ENCODE assay signal across 11 mouse cellular contexts in the genomic region with DNA sequence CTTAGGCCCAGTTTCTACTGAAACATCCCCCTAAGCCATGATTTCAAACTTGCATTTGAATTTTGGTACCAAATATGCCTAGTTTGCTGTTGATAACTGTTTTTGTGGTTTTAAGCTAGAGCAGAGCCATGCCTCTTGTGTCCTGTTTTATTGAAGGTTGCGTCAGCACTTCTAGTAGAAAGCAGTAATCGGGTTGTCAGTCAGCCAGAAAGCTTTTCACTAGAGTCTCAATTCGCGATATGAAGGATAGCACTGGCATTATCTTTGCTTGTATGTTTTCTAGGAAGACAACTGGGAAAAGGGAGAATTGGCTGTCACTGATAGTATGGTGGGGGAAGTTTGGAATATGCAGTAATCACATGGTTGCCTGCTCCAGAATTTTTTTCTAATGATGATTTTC. TPM values are rescaled to one million over a fixed set of nuclear protein-coding genes. Genes with fewer than 3 reads are reported as not detected.
A peak's percentile ranks its signal among the peaks of the same experiment; 100 is the strongest.
DNase-seq lines count a peak whose midpoint lies in the region; ATAC-seq and TF ChIP-seq lines count a peak whose summit lies in the region.
"Had no signal": no experiment of that assay in that cellular context is flagged by ENCODE, and none has a peak within 500 bp of the region (broad histone marks: within the 10 kb centered on the region; RNA-seq: fewer than 3 reads in every experiment).

No protein-coding gene starts in this region.

- H3K4me2 ChIP-seq in heart, embryonic 14.5 days (ENCODE audit: low read length) = peak overlapping the region; percentile 64
- peak overlapping the region; percentile 60 for H3K4me2 ChIP-seq in forebrain, embryonic 13.5 days
- H3K4me2 ChIP-seq in limb, embryonic 13.5 days (replicated peaks) = peak overlapping the region; percentile 58

- no peak for ATAC-seq in heart, embryonic 14.5 days (ENCODE audit: insufficient number of reproducible peaks, insufficient read depth, low FRiP score, low read depth)
- ATAC-seq in forebrain, embryonic 13.5 days = no peak
- ATAC-seq in limb, embryonic 13.5 days (ENCODE audit: low FRiP score, low read depth) = no peak
- no peak for ATAC-seq in activated CD4-positive, CD25-positive, alpha-beta regulatory T cell, adult 4 months
- ATAC-seq: CD4-positive, CD25-positive, alpha-beta regulatory T cell, adult 4 months had no signal

- no peak overlapping the region for H3K27ac ChIP-seq in heart, embryonic 14.5 days (replicated peaks in 1 of 2; ENCODE audit: control insufficient read depth in 1 of 2, insufficient read depth in 1 of 2, low read depth in 2 of 2, low read length in 2 of 2)
- no peak overlapping the region for H3K27ac ChIP-seq in forebrain, embryonic 13.5 days
- no peak overlapping the region for H3K27ac ChIP-seq in limb, embryonic 13.5 days
- H3K27ac ChIP-seq in cerebellum, adult 2 months (ENCODE audit: insufficient read depth, low read length) = no peak overlapping the region

- H3K36me3 ChIP-seq in heart, embryonic 14.5 days (ENCODE audit: control insufficient read depth, insufficient read depth, low read length) = no peaks in the 10 kb centered on the region
- no peaks in the 10 kb centered on the region for H3K36me3 ChIP-seq in forebrain, embryonic 13.5 days (ENCODE audit: poor library complexity, severe bottlenecking)
- H3K36me3 ChIP-seq in limb, embryonic 13.5 days = no peaks in the 10 kb centered on the region

- no peaks in the 10 kb centered on the region; a peak in 1 of 4 replicates for H3K4me1 ChIP-seq in heart, embryonic 14.5 days (ENCODE audit: control insufficient read depth in 2 of 2, insufficient read depth in 2 of 2, low read length in 2 of 2)
- 0 out of 2 replicates have a peak, but pooled peaks cover 4% of the 10 kb centered on the region for H3K4me1 ChIP-seq in forebrain, embryonic 13.5 days
- no peaks in the 10 kb centered on the region for H3K4me1 ChIP-seq in limb, embryonic 13.5 days
- H3K4me1 ChIP-seq in cerebellum, adult 2 months (ENCODE audit: control insufficient read depth, insufficient read depth, low read length) = no peaks in the 10 kb centered on the region

- WGBS in heart, embryonic 14.5 days = 20% methylated on average over 4 of the region's 4 CpGs
- 24% methylated on average over 4 of the region's 4 CpGs for WGBS in forebrain, embryonic 13.5 days
- WGBS in limb, embryonic 13.5 days = 38% methylated on average over 4 of the region's 4 CpGs
- 55% methylated on average over 4 of the region's 4 CpGs for WGBS in cerebellum, adult 2 months

- no peaks in the 10 kb centered on the region for H3K27me3 ChIP-seq in heart, embryonic 14.5 days (ENCODE audit: control insufficient read depth, insufficient read depth, low read length)
- no peaks in the 10 kb centered on the region for H3K27me3 ChIP-seq in forebrain, embryonic 13.5 days
- H3K27me3 ChIP-seq in limb, embryonic 13.5 days = no peaks in the 10 kb centered on the region
- H3K27me3 ChIP-seq in cerebellum, adult 2 months (ENCODE audit: control insufficient read depth, insufficient read depth, low read length) = no peaks in the 10 kb centered on the region

- H3K9ac ChIP-seq in heart, embryonic 14.5 days (ENCODE audit: low read length) = 0 out of 2 replicates have a peak overlapping the region, but pooled peaks have one; percentile 41
- no peak overlapping the region for H3K9ac ChIP-seq in forebrain, embryonic 13.5 days
- no peak overlapping the region for H3K9ac ChIP-seq in limb, embryonic 13.5 days

- no peak for TF ChIP-seq CTCF in cerebellum, adult 2 months (IDR thresholded peaks at IDR 0.05; ENCODE audit: borderline replicate concordance, insufficient read depth, low read depth, low read length)

- TF ChIP-seq POLR2A in cerebellum, adult 2 months (IDR thresholded peaks at IDR 0.05; ENCODE audit: borderline replicate concordance, insufficient read depth, low read length) = no peak

- no peaks in the 10 kb centered on the region for H3K9me3 ChIP-seq in heart, embryonic 14.5 days (ENCODE audit: control insufficient read depth, low read length)
- no peaks in the 10 kb centered on the region for H3K9me3 ChIP-seq in forebrain, embryonic 13.5 days (replicated peaks)
- no peaks in the 10 kb centered on the region for H3K9me3 ChIP-seq in limb, embryonic 13.5 days

- H3K4me3 ChIP-seq in heart, embryonic 14.5 days (ENCODE audit: control insufficient read depth in 1 of 2, insufficient read depth in 1 of 2, low read depth in 1 of 2, low read length in 2 of 2) = peak overlapping the region in 1 of 2 experiments; percentile 58; a peak in 1 of 4 replicates
- peak overlapping the region; percentile 57 for H3K4me3 ChIP-seq in forebrain, embryonic 13.5 days
- H3K4me3 ChIP-seq in limb, embryonic 13.5 days = peak overlapping the region; percentile 61; the same call in 1 of the 2 replicates
- H3K4me3 ChIP-seq in cerebellum, adult 2 months (replicated peaks; ENCODE audit: insufficient read depth, low read depth, low read length) = no peak overlapping the region

- DNase-seq in heart, adult 11 months = no peak
- DNase-seq in Muller cell, postnatal 12 days (ENCODE audit: inconsistent ontology term) = peak; percentile 20
- DNase-seq in right cerebral cortex, adult 2 months (ENCODE audit: low spot score in 2 of 2) = no peak
- no peak for DNase-seq in cerebellum, adult 2 months
- DNase-seq: cerebellum, adult 9-11 months; gastrocnemius, postnatal 25 days had no signal

RNA-seq across cellular contexts. Expression of a gene that starts 3.3 kb away (rescaled TPM):
- 29.9 and 33.7 TPM in 2 replicates for polyA plus RNA-seq in heart, embryonic 14.5 days (2014; fragmentation: Nextera tagmentation; extraction: Ambion mirVana)
- 15.2 and 17.5 TPM in 2 replicates for polyA plus RNA-seq in forebrain, embryonic 13.5 days (2015; fragmentation: Nextera tagmentation; extraction: Ambion mirVana)
- 15.6 and 17.6 TPM in 2 replicates for polyA plus RNA-seq in limb, embryonic 13.5 days (2015; fragmentation: Nextera tagmentation; extraction: Ambion mirVana)
- not detected for polyA plus RNA-seq in activated CD4-positive, CD25-positive, alpha-beta regulatory T cell, adult 4 months (2017; shearing (Covaris generic))
- 65.6 and 77.7 TPM in 2 replicates for polyA plus RNA-seq in cerebellum, adult 2 months (2012; rRNA removed)
- polyA plus RNA-seq: CD4-positive, CD25-positive, alpha-beta regulatory T cell, adult 4 months had no signal

Comparison
In these comparisons a context has a peak if more than half of its experiments do, and no peak if none do; other contexts are left out.
1. RNA of a gene that starts 3.3 kb away (polyA plus RNA-seq): 65.6 to 77.7 TPM in cerebellum, adult 2 months, 29.9 to 33.7 TPM in heart, embryonic 14.5 days, 15.6 to 17.6 TPM in limb, embryonic 13.5 days and 15.2 to 17.5 TPM in forebrain, embryonic 13.5 days; not detected in activated CD4-positive, CD25-positive, alpha-beta regulatory T cell, adult 4 months; every median in the first group is over 10 times any median in the second.
2. Peak in every context shown above with its lines, with median percentiles within 50 percentile points of each other: H3K4me2 ChIP-seq.